Mouse (Mus musculus): Measurements from ENCODE around the gene Eif3k. TPM values are rescaled to one million over a fixed set of nuclear protein-coding genes. Genes with fewer than 3 reads are reported as not detected.

Eif3k gene
- polyA plus RNA-seq, 1 experiment from 2014 or later: 331 TPM

GRCm38 (mm10) chr7:28924802-28925201, 56.9 kb downstream of the Eif3k start:
- Histone ChIP-seq H3K36me3 (no peaks in the 10 kb centered on the region), H3K9me3 (replicated peaks) (no peaks in the 10 kb centered on the region), H3K27me3 (no peaks in the 10 kb centered on the region), H3K4me2 (replicated peaks) (no peak overlapping the region), H3K4me1 (peaks cover 51% of the 10 kb centered on the region), H3K9ac (no peak overlapping the region), H3K4me3 (no peak overlapping the region), H3K27ac (peak overlapping the region; percentile 79)
- no peak for ATAC-seq (ENCODE audit: low FRiP score)
- WGBS: 89% methylated on average over 3 of the region's 3 CpGs

DNA sequence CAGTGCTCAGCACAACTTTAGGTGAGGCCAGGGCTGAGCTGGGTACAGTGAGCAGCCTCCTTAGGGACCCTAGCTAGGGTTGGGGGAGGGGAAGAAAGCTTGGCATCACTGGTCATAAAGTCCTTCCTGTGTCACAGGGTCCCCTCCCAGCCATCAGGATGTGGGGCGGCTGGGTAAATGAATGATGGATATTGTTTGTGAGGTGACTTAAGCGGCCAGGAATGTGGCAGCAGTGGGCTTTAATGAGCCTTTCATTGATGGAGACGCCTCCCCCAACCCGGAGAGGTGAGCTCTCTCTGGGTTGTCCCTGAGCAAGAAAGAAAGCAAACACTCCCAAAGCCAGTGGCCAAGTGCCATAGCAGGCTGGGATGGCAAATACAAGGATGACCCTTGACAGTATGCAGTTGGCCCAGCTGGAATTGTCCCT, 57.8 kb downstream of the Eif3k start:
- Histone ChIP-seq H3K9ac (peak overlapping the region; percentile 15; the same call in 1 of the 2 replicates), H3K9me3 (replicated peaks) (no peaks in the 10 kb centered on the region), H3K4me3 (no peak overlapping the region), H3K4me1 (peaks cover 58% of the 10 kb centered on the region), H3K4me2 (replicated peaks) (peak overlapping the region; percentile 23), H3K27me3 (no peaks in the 10 kb centered on the region), H3K36me3 (0 out of 2 replicates have a peak, but pooled peaks cover 3% of the 10 kb centered on the region), H3K27ac (peak overlapping the region; percentile 79)
- peak; percentile 29; the same call in 1 of the 2 replicates for ATAC-seq (ENCODE audit: low FRiP score)
- WGBS: 7% methylated on average over 4 of the region's 4 CpGs

DNA sequence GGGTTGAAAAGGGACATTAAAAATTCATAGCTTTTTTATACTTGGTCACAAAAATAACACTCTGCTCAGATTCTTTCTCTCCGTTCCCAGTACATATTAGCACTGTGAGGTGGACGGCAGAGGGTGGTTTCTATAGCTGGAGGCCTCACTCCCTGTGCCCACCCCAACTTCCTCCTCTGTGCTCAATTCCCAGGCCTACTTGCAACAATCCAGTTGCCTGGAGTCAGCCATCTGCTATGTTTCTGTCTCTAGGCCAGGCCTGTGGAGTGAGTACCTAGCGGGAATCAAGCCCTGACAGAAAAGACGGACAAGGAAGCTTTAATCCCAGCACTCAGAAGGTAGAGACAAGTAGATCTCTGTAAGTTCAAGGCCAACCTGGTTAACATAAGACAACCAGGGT, 59.1 kb downstream of the Eif3k start:
- no peaks in the 10 kb centered on the region for H3K9me3 ChIP-seq (replicated peaks)
- ATAC-seq (ENCODE audit: low FRiP score): no peak
- no peak overlapping the region for H3K4me2 ChIP-seq (replicated peaks)
- H3K9ac ChIP-seq: no peak overlapping the region
- H3K36me3 ChIP-seq: peaks cover 15% of the 10 kb centered on the region
- peaks cover 67% of the 10 kb centered on the region for H3K4me1 ChIP-seq
- H3K4me3 ChIP-seq: no peak overlapping the region
- WGBS: 72% methylated on average over 4 of the region's 4 CpGs
- H3K27ac ChIP-seq: peak overlapping the region; percentile 79
- no peaks in the 10 kb centered on the region for H3K27me3 ChIP-seq

- ATAC-seq (ENCODE audit: low FRiP score): no peak
- Histone ChIP-seq H3K27ac (no peak overlapping the region), H3K9me3 (replicated peaks) (no peaks in the 10 kb centered on the region), H3K4me1 (peaks cover 67% of the 10 kb centered on the region), H3K9ac (no peak overlapping the region), H3K4me3 (no peak overlapping the region), H3K4me2 (replicated peaks) (no peak overlapping the region), H3K27me3 (no peaks in the 10 kb centered on the region), H3K36me3 (peaks cover 23% of the 10 kb centered on the region)
- WGBS: 81% methylated on average over 8 of the region's 8 CpGs
These were observed 59.8 kb downstream of the Eif3k start for GRCm38 (mm10) chr7:28921722-28922465.

Other genes with a start within 250 kb of the Eif3k start
- gene Mrps12, start 240.0 kb downstream of the Eif3k start, polyA plus RNA-seq (2016; fragmentation: Nextera tagmentation; extraction: Ambion mirVana): 107 and 116 TPM in 2 replicates
- 25.7 and 28.0 TPM in 2 replicates for gene Sars2, start 239.9 kb downstream of the Eif3k start, polyA plus RNA-seq (2016; fragmentation: Nextera tagmentation; extraction: Ambion mirVana)
- 3.2 and 4.0 TPM in 2 replicates for gene Ccer2, start 225.7 kb downstream of the Eif3k start, polyA plus RNA-seq (2016; fragmentation: Nextera tagmentation; extraction: Ambion mirVana)
- gene Sirt2, start 215.1 kb downstream of the Eif3k start, polyA plus RNA-seq (2016; fragmentation: Nextera tagmentation; extraction: Ambion mirVana): 90.1 and 90.4 TPM in 2 replicates
- gene Nfkbib, start 214.4 kb downstream of the Eif3k start, polyA plus RNA-seq (2016; fragmentation: Nextera tagmentation; extraction: Ambion mirVana): 39.8 and 43.0 TPM in 2 replicates
- 2.2 and 2.7 TPM in 2 replicates for gene Rinl, start 192.9 kb downstream of the Eif3k start, polyA plus RNA-seq (2016; fragmentation: Nextera tagmentation; extraction: Ambion mirVana)
- 297 and 345 TPM in 2 replicates for gene Hnrnpl, start 173.3 kb downstream of the Eif3k start, polyA plus RNA-seq (2016; fragmentation: Nextera tagmentation; extraction: Ambion mirVana)
- gene Ech1, start 156.6 kb downstream of the Eif3k start, polyA plus RNA-seq (2016; fragmentation: Nextera tagmentation; extraction: Ambion mirVana): 84.7 and 87.8 TPM in 2 replicates
- gene Lgals4, start 148.0 kb downstream of the Eif3k start, polyA plus RNA-seq (2016; fragmentation: Nextera tagmentation; extraction: Ambion mirVana): 5.0 and 5.1 TPM in 2 replicates
- gene Lgals7, start 118.0 kb downstream of the Eif3k start, polyA plus RNA-seq (2016; fragmentation: Nextera tagmentation; extraction: Ambion mirVana): 3.1 and 3.5 TPM in 2 replicates
- 0.34 and 0.78 TPM in 2 replicates for gene Capn12, start 100.4 kb downstream of the Eif3k start, polyA plus RNA-seq (2016; fragmentation: Nextera tagmentation; extraction: Ambion mirVana)
- gene Actn4, start 19.5 kb downstream of the Eif3k start, polyA plus RNA-seq (2016; fragmentation: Nextera tagmentation; extraction: Ambion mirVana): 194 and 200 TPM in 2 replicates
- gene Map4k1, start 186 bp upstream of the Eif3k start, polyA plus RNA-seq (2016; fragmentation: Nextera tagmentation; extraction: Ambion mirVana): 4.9 and 5.4 TPM in 2 replicates
- 5.2 and 5.7 TPM in 2 replicates for gene Ryr1, start 143.3 kb upstream of the Eif3k start, polyA plus RNA-seq (2016; fragmentation: Nextera tagmentation; extraction: Ambion mirVana)
- gene Rasgrp4, start 153.0 kb upstream of the Eif3k start, polyA plus RNA-seq (2016; fragmentation: Nextera tagmentation; extraction: Ambion mirVana): 0.46 and 1.1 TPM in 2 replicates
- gene Fam98c, start 174.4 kb upstream of the Eif3k start, polyA plus RNA-seq (2016; fragmentation: Nextera tagmentation; extraction: Ambion mirVana): 20.0 and 21.7 TPM in 2 replicates
- gene Ggn, start 188.3 kb upstream of the Eif3k start, polyA plus RNA-seq (2016; fragmentation: Nextera tagmentation; extraction: Ambion mirVana): 0.46 and 0.56 TPM in 2 replicates
- 5.9 and 6.4 TPM in 2 replicates for gene Spred3, start 188.5 kb upstream of the Eif3k start, polyA plus RNA-seq (2016; fragmentation: Nextera tagmentation; extraction: Ambion mirVana)
- 285 and 288 TPM in 2 replicates for gene Psmd8, start 198.8 kb upstream of the Eif3k start, polyA plus RNA-seq (2016; fragmentation: Nextera tagmentation; extraction: Ambion mirVana)
- gene Catsperg1, start 232.2 kb upstream of the Eif3k start, polyA plus RNA-seq (2016; fragmentation: Nextera tagmentation; extraction: Ambion mirVana): 0.72 and 1.0 TPM in 2 replicates

Measured in hindbrain, embryonic 12.5 days (tissue).